ENCODE assay signal across 10 mouse cellular contexts in the genomic region with DNA sequence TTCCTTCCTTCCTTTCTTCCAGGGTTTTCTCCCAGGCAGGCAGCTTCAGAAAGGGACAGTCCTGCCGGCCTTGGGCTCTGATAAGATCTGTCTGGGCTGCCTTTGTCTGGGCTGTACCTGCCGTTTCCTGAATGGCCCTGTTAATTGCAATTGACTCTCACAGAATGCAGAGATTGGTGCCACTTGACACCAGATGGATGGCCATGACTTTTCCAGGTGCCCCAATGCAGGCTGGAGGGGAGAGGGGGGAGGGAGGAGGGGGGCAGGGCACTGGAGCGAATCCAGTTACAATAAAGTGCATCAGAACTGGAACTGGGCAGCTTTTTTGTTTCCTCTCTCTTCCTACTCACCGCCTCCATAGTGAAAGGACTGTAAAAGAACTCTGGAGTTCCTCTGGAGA.
DNase-seq lines count a peak whose midpoint lies in the region; ATAC-seq lines count a peak whose summit lies in the region.
"Had no signal": no experiment of that assay in that cellular context is flagged by ENCODE, and none has a peak within 500 bp of the region (broad histone marks: within the 10 kb centered on the region; RNA-seq: fewer than 3 reads in every experiment).

No protein-coding gene starts in this region.

- no peaks in the 10 kb centered on the region for H3K27me3 ChIP-seq in heart, embryonic 15.5 days
- H3K27me3 ChIP-seq in limb, embryonic 10.5 days (ENCODE audit: low read depth, poor library complexity, severe bottlenecking), result peaks cover 30% of the 10 kb centered on the region

- DNase-seq in heart, postnatal 4 days, result no peak
- DNase-seq in ZHBTc4 (ENCODE audit: low read depth, low spot score), result peak; percentile 75
- peak; percentile 55 for DNase-seq in kidney, adult 11 months
- DNase-seq in limb, embryonic 10.5 days (ENCODE audit: low spot score), result no peak
- DNase-seq in gastrocnemius, postnatal 36 days, result no peak
- no peak for DNase-seq in testis, postnatal 14 days (ENCODE audit: low spot score)
- no peak for DNase-seq in B cell, adult 2 months

- no peak for ATAC-seq in heart, embryonic 15.5 days (replicated peaks; ENCODE audit: insufficient number of reproducible peaks, insufficient read depth, low FRiP score, low read depth)
- ATAC-seq: hindbrain, embryonic 16.5 days had no signal

- peak overlapping the region; percentile 43; the same call in 1 of the 2 replicates for H3K27ac ChIP-seq in heart, embryonic 15.5 days
- peak overlapping the region; percentile 31; the same call in 1 of the 2 replicates for H3K27ac ChIP-seq in limb, embryonic 10.5 days

- H3K4me2 ChIP-seq in heart, embryonic 15.5 days, result no peak overlapping the region

- no peak overlapping the region for H3K9ac ChIP-seq in heart, embryonic 15.5 days

- no peak overlapping the region for H3K4me3 ChIP-seq in heart, embryonic 15.5 days
- no peak overlapping the region for H3K4me3 ChIP-seq in limb, embryonic 10.5 days
- H3K4me3 ChIP-seq: myocyte had no signal

- no peaks in the 10 kb centered on the region for H3K9me3 ChIP-seq in heart, embryonic 15.5 days (replicated peaks)
- H3K9me3 ChIP-seq in limb, embryonic 10.5 days (replicated peaks), result no peaks in the 10 kb centered on the region

- intact Hi-C loops in gastrocnemius, postnatal 36 days (cut with DNase I), result no loop called here

- H3K4me1 ChIP-seq in heart, embryonic 15.5 days (replicated peaks), result peaks cover 30% of the 10 kb centered on the region
- H3K4me1 ChIP-seq in limb, embryonic 10.5 days, result peaks cover 33% of the 10 kb centered on the region

- WGBS in heart, embryonic 15.5 days, result 32% methylated on average over 4 of the region's 4 CpGs
- 33% methylated on average over 4 of the region's 4 CpGs for WGBS in limb, embryonic 10.5 days

- H3K36me3 ChIP-seq in heart, embryonic 15.5 days, result no peaks in the 10 kb centered on the region
- H3K36me3 ChIP-seq in limb, embryonic 10.5 days, result no peaks in the 10 kb centered on the region

Comparison
In these comparisons a context has a peak if more than half of its experiments do, and no peak if none do; other contexts are left out.
1. DNase-seq: peak in ZHBTc4 (single experiment) and kidney, adult 11 months (single experiment); none in heart, postnatal 4 days (single experiment), limb, embryonic 10.5 days (single experiment), gastrocnemius, postnatal 36 days (0 of 2), testis, postnatal 14 days (single experiment) and B cell, adult 2 months (0 of 2).